Mouse (Mus musculus) forelimb bud, embryonic 11.5 days (tissue): Measurements from ENCODE around the gene Gm20547.
"Not testable (repeated sequence)": the region's sequence is repeated elsewhere in the genome, so short reads cannot be mapped to it uniquely, and the experiment has no call there.

ENCODE experiments used
- DNase-seq: peaks from one replicate; pipeline ENCODE4 v3.0.0-alpha.2; 2012; ENCODE audit warnings: low read depth, low spot score

Gene Gm20547

GRCm38 (mm10) chr17:34853511-34853910 lies 28.3 kb downstream of the Gm20547 start:
- no peak for DNase-seq

GRCm38 (mm10) chr17:34850517-34851125 lies 31.2 kb downstream of the Gm20547 start:
- DNase-seq = no peak

- DNase-seq = peak; percentile 97
These were observed 31.9 kb downstream of the Gm20547 start, which contains the start of the genes Skiv2l and Nelfe for GRCm38 (mm10) chr17:34849722-34850516. Skiv2l (minus strand) TSS chr17:34850210. Nelfe (plus strand) TSS chr17:34850391.

GRCm38 (mm10) chr17:34847615-34848014 lies 34.2 kb downstream of the Gm20547 start:
- no peak for DNase-seq

- DNase-seq = no peak
These were observed 34.6 kb downstream of the Gm20547 start for GRCm38 (mm10) chr17:34847192-34847591.

GRCm38 (mm10) chr17:34844884-34845283 lies 37.0 kb downstream of the Gm20547 start:
- no peak for DNase-seq

GRCm38 (mm10) chr17:34840736-34841307 lies 41.0 kb downstream of the Gm20547 start:
- DNase-seq = no peak

GRCm38 (mm10) chr17:34838785-34839184 lies 43.1 kb downstream of the Gm20547 start:
- no peak for DNase-seq

GRCm38 (mm10) chr17:34837464-34838324 lies 44.1 kb downstream of the Gm20547 start:
- no peak for DNase-seq

GRCm38 (mm10) chr17:34836856-34837221 lies 45.0 kb downstream of the Gm20547 start, which contains the start of the genes Stk19 and Dxo:
Stk19 (minus strand) TSS chr17:34836945.
Dxo (plus strand) TSS chr17:34837019.
- DNase-seq = peak; percentile 98

- DNase-seq = no peak
These were observed 45.5 kb downstream of the Gm20547 start for GRCm38 (mm10) chr17:34836155-34836855.

- DNase-seq = not testable (repeated sequence)
These were observed 51.1 kb downstream of the Gm20547 start for GRCm38 (mm10) chr17:34830776-34831175.

GRCm38 (mm10) chr17:34814818-34815370 lies 66.9 kb downstream of the Gm20547 start:
- DNase-seq = no peak

- DNase-seq = not testable (repeated sequence)
These were observed 68.1 kb downstream of the Gm20547 start for GRCm38 (mm10) chr17:34813747-34814146.

GRCm38 (mm10) chr17:34811275-34811674 lies 70.6 kb downstream of the Gm20547 start:
- no peak for DNase-seq

GRCm38 (mm10) chr17:34810811-34811210 lies 71.0 kb downstream of the Gm20547 start:
- not testable (repeated sequence) for DNase-seq

- not testable (repeated sequence) for DNase-seq
These were observed 71.4 kb downstream of the Gm20547 start for GRCm38 (mm10) chr17:34810411-34810810.

- no peak for DNase-seq
These were observed 73.1 kb downstream of the Gm20547 start for GRCm38 (mm10) chr17:34808599-34809205.

GRCm38 (mm10) chr17:34807176-34807575 lies 74.7 kb downstream of the Gm20547 start:
- DNase-seq = no peak
